8 mouse cellular contexts compared by ENCODE assay signal in genomic region chr10:76253536-76253935, GRCm38 (mm10). TPM values are rescaled to one million over a fixed set of nuclear protein-coding genes. Genes with fewer than 3 reads are reported as not detected.
DNase-seq lines count a peak whose midpoint lies in the region; ATAC-seq and TF ChIP-seq lines count a peak whose summit lies in the region.

S100b (plus strand) TSS chr10:76253853.

- 0 out of 2 replicates have a peak, but pooled peaks have one; percentile 27 for ATAC-seq in midbrain, embryonic 13.5 days
- ATAC-seq in midbrain, embryonic 11.5 days (ENCODE audit: low FRiP score) = no peak
- ATAC-seq in hindbrain, postnatal 0 days = peak; percentile 79
- peak; percentile 66; the same call in 1 of the 2 replicates for ATAC-seq in lung, embryonic 16.5 days (ENCODE audit: low read depth)
- no peak for ATAC-seq in erythroblast, adult 5-6 weeks (replicated peaks; ENCODE audit: low FRiP score, poor library complexity, severe bottlenecking)
- ATAC-seq in activated CD4-positive, CD25-positive, alpha-beta regulatory T cell, adult 4 months = no peak

- no peaks in the 10 kb centered on the region for H3K4me1 ChIP-seq in midbrain, embryonic 13.5 days (replicated peaks)
- H3K4me1 ChIP-seq in midbrain, embryonic 11.5 days (ENCODE audit: control insufficient read depth, insufficient read depth, low read length) = no peaks in the 10 kb centered on the region
- H3K4me1 ChIP-seq in hindbrain, postnatal 0 days (ENCODE audit: insufficient read depth, low read length) = 0 out of 2 replicates have a peak, but pooled peaks cover 3% of the 10 kb centered on the region
- H3K4me1 ChIP-seq in lung, embryonic 16.5 days (replicated peaks; ENCODE audit: control insufficient read depth, insufficient read depth, low read length) = peaks cover 8% of the 10 kb centered on the region; the same call in 1 of the 2 replicates

- no peaks in the 10 kb centered on the region for H3K27me3 ChIP-seq in midbrain, embryonic 13.5 days
- no peaks in the 10 kb centered on the region for H3K27me3 ChIP-seq in midbrain, embryonic 11.5 days (ENCODE audit: control insufficient read depth, insufficient read depth, low read length)
- no peaks in the 10 kb centered on the region for H3K27me3 ChIP-seq in hindbrain, postnatal 0 days (ENCODE audit: insufficient read depth, low read length)
- no peaks in the 10 kb centered on the region for H3K27me3 ChIP-seq in lung, embryonic 16.5 days (ENCODE audit: control insufficient read depth, insufficient read depth, low read depth, low read length)

- DNase-seq in cerebellum, adult 9-11 months = peak; percentile 43
- DNase-seq in cerebellum, postnatal 36 days = no peak
- DNase-seq in midbrain, embryonic 11.5 days (ENCODE audit: low spot score, missing footprints) = no peak
- DNase-seq in hindbrain, postnatal 0 days (ENCODE audit: low spot score) = peak; percentile 63

- no peak within 1 kb of the TSS for H3K9ac ChIP-seq in midbrain, embryonic 13.5 days (replicated peaks)
- H3K9ac ChIP-seq in midbrain, embryonic 11.5 days (ENCODE audit: low read length) = no peak within 1 kb of the TSS
- H3K9ac ChIP-seq in hindbrain, postnatal 0 days (replicated peaks; ENCODE audit: low read length) = no peak within 1 kb of the TSS; the same call in 1 of the 2 replicates
- H3K9ac ChIP-seq in lung, embryonic 16.5 days (ENCODE audit: low read length) = no peak within 1 kb of the TSS

- H3K36me3 ChIP-seq in midbrain, embryonic 13.5 days = no peaks in the 10 kb centered on the region
- no peaks in the 10 kb centered on the region for H3K36me3 ChIP-seq in midbrain, embryonic 11.5 days (ENCODE audit: control insufficient read depth, insufficient read depth, low read length)
- H3K36me3 ChIP-seq in hindbrain, postnatal 0 days (ENCODE audit: insufficient read depth, low read length) = no peaks in the 10 kb centered on the region; the same call in 1 of the 2 replicates
- no peaks in the 10 kb centered on the region for H3K36me3 ChIP-seq in lung, embryonic 16.5 days (ENCODE audit: control insufficient read depth, insufficient read depth, low read length)

- TF ChIP-seq CTCF in hindbrain, postnatal 0 days (IDR thresholded peaks at IDR 0.05; ENCODE audit: low read depth) = no peak

- H3K4me3 ChIP-seq in midbrain, embryonic 13.5 days (replicated peaks) = no peak within 1 kb of the TSS
- H3K4me3 ChIP-seq in midbrain, embryonic 11.5 days (ENCODE audit: low read depth, low read length) = no peak within 1 kb of the TSS
- H3K4me3 ChIP-seq in hindbrain, postnatal 0 days (ENCODE audit: low read length) = peak within 1 kb of the TSS; percentile 11; the same call in 1 of the 2 replicates
- H3K4me3 ChIP-seq in lung, embryonic 16.5 days (ENCODE audit: low read length) = no peak within 1 kb of the TSS

- H3K9me3 ChIP-seq in midbrain, embryonic 13.5 days = no peaks in the 10 kb centered on the region
- no peaks in the 10 kb centered on the region for H3K9me3 ChIP-seq in midbrain, embryonic 11.5 days (ENCODE audit: control insufficient read depth, low read length)
- H3K9me3 ChIP-seq in hindbrain, postnatal 0 days (ENCODE audit: low read length) = no peaks in the 10 kb centered on the region
- no peaks in the 10 kb centered on the region for H3K9me3 ChIP-seq in lung, embryonic 16.5 days (ENCODE audit: control insufficient read depth, low read length)

- WGBS in midbrain, embryonic 13.5 days = 70% methylated on average over 4 of the region's 4 CpGs
- 82% methylated on average over 4 of the region's 4 CpGs for WGBS in midbrain, embryonic 11.5 days
- WGBS in hindbrain, postnatal 0 days = 36% methylated on average over 4 of the region's 4 CpGs
- 30% methylated on average over 4 of the region's 4 CpGs for WGBS in lung, embryonic 16.5 days

- no peak within 1 kb of the TSS for H3K27ac ChIP-seq in midbrain, embryonic 13.5 days
- no peak within 1 kb of the TSS for H3K27ac ChIP-seq in midbrain, embryonic 11.5 days (ENCODE audit: low read depth, low read length)
- peak within 1 kb of the TSS; percentile 51; the same call in 1 of the 2 replicates for H3K27ac ChIP-seq in hindbrain, postnatal 0 days
- H3K27ac ChIP-seq in lung, embryonic 16.5 days (ENCODE audit: low read length) = no peak within 1 kb of the TSS

- H3K4me2 ChIP-seq in midbrain, embryonic 13.5 days (replicated peaks) = no peak within 1 kb of the TSS
- H3K4me2 ChIP-seq in midbrain, embryonic 11.5 days = no peak within 1 kb of the TSS
- H3K4me2 ChIP-seq in hindbrain, postnatal 0 days (ENCODE audit: low read depth, low read length) = peak within 1 kb of the TSS; percentile 35
- H3K4me2 ChIP-seq in lung, embryonic 16.5 days (ENCODE audit: low read depth, low read length) = no peak within 1 kb of the TSS

RNA-seq across cellular contexts. Expression of gene S100b, which starts in this region (rescaled TPM):
- polyA plus RNA-seq in midbrain, embryonic 13.5 days (2015; fragmentation: Nextera tagmentation; extraction: Ambion mirVana) = 0.18 and 0.31 TPM in 2 replicates
- 0.20 and 0.21 TPM in 2 replicates for polyA plus RNA-seq in midbrain, embryonic 11.5 days (2014; fragmentation: Nextera tagmentation; extraction: Ambion mirVana)
- 13.0 and 22.3 TPM in 2 replicates for total RNA-seq in hindbrain, postnatal 0 days (2014; rRNA removed)
- polyA plus RNA-seq in hindbrain, postnatal 0 days (2015; fragmentation: Nextera tagmentation; extraction: Ambion mirVana) = 25.2 and 26.7 TPM in 2 replicates
- 0.73 and 1.1 TPM in 2 replicates for polyA plus RNA-seq in lung, embryonic 16.5 days (2015; fragmentation: Nextera tagmentation; extraction: Ambion mirVana)
- not detected in 2 replicates for total RNA-seq in erythroblast, adult 5-6 weeks (2015; ENCODE audit: low replicate concordance)
- total RNA-seq in erythroblast, adult 5-6 weeks (2017; ENCODE audit: low replicate concordance) = not detected in 2 replicates
- not detected for polyA plus RNA-seq in activated CD4-positive, CD25-positive, alpha-beta regulatory T cell, adult 4 months (2017; shearing (Covaris generic))

Comparison
In these comparisons a context has a peak if more than half of its experiments do, and no peak if none do; other contexts are left out.
1. RNA of gene S100b (total RNA-seq): 13.0 to 22.3 TPM in hindbrain, postnatal 0 days; not detected in erythroblast, adult 5-6 weeks; every median in the first group is over 10 times any median in the second.
2. RNA of gene S100b (polyA plus RNA-seq): 25.2 to 26.7 TPM in hindbrain, postnatal 0 days; 0.73 to 1.1 TPM in lung, embryonic 16.5 days, 0.18 to 0.31 TPM in midbrain, embryonic 13.5 days, 0.20 to 0.21 TPM in midbrain, embryonic 11.5 days and not detected in activated CD4-positive, CD25-positive, alpha-beta regulatory T cell, adult 4 months; every median in the first group is over 10 times any median in the second.
3. DNase-seq: peak in cerebellum, adult 9-11 months (single experiment) and hindbrain, postnatal 0 days (single experiment); none in cerebellum, postnatal 36 days (0 of 2) and midbrain, embryonic 11.5 days (single experiment).
4. Peak in ATAC-seq in midbrain, embryonic 13.5 days; RNA of the gene not detected or under 1 TPM.
5. ATAC-seq: peak in hindbrain, postnatal 0 days (single experiment) and lung, embryonic 16.5 days (single experiment); none in midbrain, embryonic 11.5 days (single experiment), erythroblast, adult 5-6 weeks (single experiment) and activated CD4-positive, CD25-positive, alpha-beta regulatory T cell, adult 4 months (single experiment).